Mouse (Mus musculus) midbrain, embryonic 15.5 days (tissue): ENCODE data around the gene Ngfr. TPM values are rescaled to one million over a fixed set of nuclear protein-coding genes. Genes with fewer than 3 reads are reported as not detected.
"Not testable (repeated sequence)": the region's sequence is repeated elsewhere in the genome, so short reads cannot be mapped to it uniquely, and the experiment has no call there.

Experiments
- ATAC-seq: fragments of 200-750 bp; cut with Nextera tagmentation; replicated peaks from 2 replicates; pipeline ENCODE4 v1.8.0; 2017; ENCODE audit warnings: moderate TSS enrichment
- H3K27ac ChIP-seq: fragments of 300-500 bp; sonication (generic); 2 replicates; pipeline ENCODE4 v1.5.1; 2015; ENCODE audit warnings: mild to moderate bottlenecking, inconsistent platforms
- H3K27me3 ChIP-seq: fragments of 300-500 bp; sonication (generic); replicated peaks from 2 replicates; pipeline ENCODE4 v1.6.1; 2015; ENCODE audit warnings: inconsistent platforms
- H3K36me3 ChIP-seq: fragments of 300-500 bp; sonication (generic); replicated peaks from 2 replicates; pipeline ENCODE4 v1.6.1; 2015; ENCODE audit warnings: inconsistent platforms
- H3K4me1 ChIP-seq: fragments of 300-500 bp; sonication (generic); 2 replicates; pipeline ENCODE4 v1.6.1; 2015; ENCODE audit warnings: inconsistent platforms
- H3K4me2 ChIP-seq: fragments of 300-500 bp; sonication (generic); 2 replicates; pipeline ENCODE4 v1.6.1; 2015; ENCODE audit warnings: inconsistent platforms, mild to moderate bottlenecking, moderate library complexity
- H3K4me3 ChIP-seq: fragments of 300-500 bp; sonication (generic); 2 replicates; pipeline ENCODE4 v1.5.1; 2015; ENCODE audit warnings: mild to moderate bottlenecking, inconsistent platforms
- H3K9ac ChIP-seq: fragments of 300-500 bp; sonication (generic); 2 replicates; pipeline ENCODE4 v1.6.1; 2015; ENCODE audit warnings: mild to moderate bottlenecking, inconsistent platforms
- H3K9me3 ChIP-seq: fragments of 300-500 bp; sonication (generic); 2 replicates; pipeline ENCODE4 v1.6.1; 2016; ENCODE audit warnings: inconsistent platforms
- WGBS: fragments of 180-500 bp; shearing (Covaris S2); methylation state at CpG from one replicate; pipeline ENCODE4 v1.1.7; 2015; ENCODE audit warnings: mixed read lengths; 5-methylcytosine and 5-hydroxymethylcytosine counted together
- polyA plus RNA-seq: library from polyadenylated mRNA; unstranded; fragments of >200 nt; fragmentation: Nextera tagmentation; extraction: Ambion mirVana; gene quantifications from 2 replicates; pipeline ENCODE4 v1.2.1, GENCODE M21; 2015

Ngfr gene
- polyA plus RNA-seq, 1 experiment from 2014 or later, result 14.0 TPM

- Histone ChIP-seq H3K27me3 (no peaks in the 10 kb centered on the region), H3K9me3 (no peaks in the 10 kb centered on the region), H3K4me3 (no peak overlapping the region), H3K9ac (no peak overlapping the region), H3K27ac (no peak overlapping the region), H3K4me2 (no peak overlapping the region), H3K36me3 (no peaks in the 10 kb centered on the region), H3K4me1 (peaks cover 18% of the 10 kb centered on the region)
- 93% methylated on average over 8 of the region's 8 CpGs for WGBS
- ATAC-seq, result no peak
Observed at GRCm38 (mm10) chr11:95614739-95615138, 27.2 kb upstream of the Ngfr start.

- no peak overlapping the region for H3K4me2 ChIP-seq
- 27% methylated on average over 4 of the region's 4 CpGs for WGBS
- H3K9me3 ChIP-seq, result no peaks in the 10 kb centered on the region
- peaks cover 15% of the 10 kb centered on the region for H3K4me1 ChIP-seq
- no peak for ATAC-seq
- H3K9ac ChIP-seq, result no peak overlapping the region
- no peaks in the 10 kb centered on the region for H3K27me3 ChIP-seq
- no peaks in the 10 kb centered on the region for H3K36me3 ChIP-seq
- no peak overlapping the region for H3K4me3 ChIP-seq
- no peak overlapping the region for H3K27ac ChIP-seq
Observed at GRCm38 (mm10) chr11:95611283-95611682, 23.7 kb upstream of the Ngfr start.

GRCm38 (mm10) chr11:95610391-95610902 is 22.9 kb upstream of the Ngfr start:
- H3K4me1 ChIP-seq, result peaks cover 15% of the 10 kb centered on the region

GRCm38 (mm10) chr11:95609924-95610323 is 22.4 kb upstream of the Ngfr start:
- no peaks in the 10 kb centered on the region for H3K36me3 ChIP-seq
- 50% methylated on average over 8 of the region's 8 CpGs for WGBS
- H3K4me1 ChIP-seq, result peaks cover 15% of the 10 kb centered on the region
- H3K9ac ChIP-seq, result no peak overlapping the region
- peak overlapping the region; percentile 25 for H3K4me3 ChIP-seq
- peak overlapping the region; percentile 50 for H3K4me2 ChIP-seq
- no peaks in the 10 kb centered on the region for H3K9me3 ChIP-seq
- no peaks in the 10 kb centered on the region for H3K27me3 ChIP-seq
- H3K27ac ChIP-seq, result no peak overlapping the region
- peak; percentile 27; the same call in 1 of the 2 replicates for ATAC-seq

More at GRCm38 (mm10) chr11:95610391-95610902, 22.9 kb upstream of the Ngfr start:
- H3K27me3 ChIP-seq, result no peaks in the 10 kb centered on the region
- H3K9me3 ChIP-seq, result no peaks in the 10 kb centered on the region
- H3K36me3 ChIP-seq, result no peaks in the 10 kb centered on the region
- peak overlapping the region; percentile 50 for H3K4me2 ChIP-seq
- H3K4me3 ChIP-seq, result peak overlapping the region; percentile 25
- 0 out of 2 replicates have a peak, but pooled peaks have one; percentile 60 for ATAC-seq
- H3K27ac ChIP-seq, result no peak overlapping the region
- no peak overlapping the region for H3K9ac ChIP-seq
- 16% methylated on average over 15 of the region's 15 CpGs for WGBS

- not testable (repeated sequence) for H3K27ac ChIP-seq, H3K27me3 ChIP-seq, H3K4me2 ChIP-seq, H3K36me3 ChIP-seq, H3K9ac ChIP-seq, H3K9me3 ChIP-seq, H3K4me3 ChIP-seq, ATAC-seq
- peaks cover 15% of the 10 kb centered on the region for H3K4me1 ChIP-seq
- 98% methylated on average over 4 of the region's 5 CpGs for WGBS
Observed at GRCm38 (mm10) chr11:95607286-95607685, 19.8 kb upstream of the Ngfr start.

GRCm38 (mm10) chr11:95598214-95599062 is 10.9 kb upstream of the Ngfr start:
- Histone ChIP-seq H3K9me3 (no peaks in the 10 kb centered on the region), H3K9ac (no peak overlapping the region), H3K4me3 (no peak overlapping the region), H3K27ac (no peak overlapping the region), H3K36me3 (no peaks in the 10 kb centered on the region), H3K27me3 (peaks cover 25% of the 10 kb centered on the region), H3K4me2 (no peak overlapping the region), H3K4me1 (peaks cover 19% of the 10 kb centered on the region)
- 31% methylated on average over 14 of the region's 14 CpGs for WGBS
- no peak for ATAC-seq

GRCm38 (mm10) chr11:95597741-95598140 is 10.2 kb upstream of the Ngfr start:
- H3K4me1 ChIP-seq, result peaks cover 19% of the 10 kb centered on the region
- peaks cover 28% of the 10 kb centered on the region for H3K27me3 ChIP-seq
- H3K4me3 ChIP-seq, result no peak overlapping the region
- no peak overlapping the region for H3K9ac ChIP-seq
- H3K9me3 ChIP-seq, result no peaks in the 10 kb centered on the region
- no peaks in the 10 kb centered on the region for H3K36me3 ChIP-seq
- WGBS, result 33% methylated on average over 13 of the region's 13 CpGs
- no peak overlapping the region for H3K27ac ChIP-seq
- H3K4me2 ChIP-seq, result no peak overlapping the region
- ATAC-seq, result no peak

GRCm38 (mm10) chr11:95596704-95597103 is 9.2 kb upstream of the Ngfr start:
- no peak for ATAC-seq
- H3K27ac ChIP-seq, result no peak overlapping the region
- H3K9me3 ChIP-seq, result no peaks in the 10 kb centered on the region
- H3K36me3 ChIP-seq, result no peaks in the 10 kb centered on the region
- H3K9ac ChIP-seq, result no peak overlapping the region
- peaks cover 36% of the 10 kb centered on the region for H3K27me3 ChIP-seq
- no peak overlapping the region for H3K4me3 ChIP-seq
- H3K4me1 ChIP-seq, result peaks cover 19% of the 10 kb centered on the region
- 33% methylated on average over 11 of the region's 11 CpGs for WGBS
- no peak overlapping the region for H3K4me2 ChIP-seq

- ATAC-seq, result no peak
- Histone ChIP-seq H3K9ac (no peak overlapping the region), H3K4me1 (peaks cover 19% of the 10 kb centered on the region), H3K36me3 (no peaks in the 10 kb centered on the region), H3K4me3 (no peak overlapping the region), H3K9me3 (no peaks in the 10 kb centered on the region), H3K4me2 (no peak overlapping the region), H3K27me3 (peaks cover 36% of the 10 kb centered on the region), H3K27ac (no peak overlapping the region)
- WGBS, result 35% methylated on average over 5 of the region's 5 CpGs
Observed at GRCm38 (mm10) chr11:95596150-95596515, 8.6 kb upstream of the Ngfr start.

- WGBS, result 19% methylated on average over 10 of the region's 10 CpGs
- no peaks in the 10 kb centered on the region for H3K36me3 ChIP-seq
- H3K4me2 ChIP-seq, result no peak overlapping the region
- ATAC-seq, result no peak
- H3K4me1 ChIP-seq, result peaks cover 19% of the 10 kb centered on the region
- H3K9me3 ChIP-seq, result no peaks in the 10 kb centered on the region
- H3K9ac ChIP-seq, result no peak overlapping the region
- no peak overlapping the region for H3K4me3 ChIP-seq
- H3K27me3 ChIP-seq, result peaks cover 36% of the 10 kb centered on the region
- H3K27ac ChIP-seq, result no peak overlapping the region
Observed at GRCm38 (mm10) chr11:95595438-95596149, 8.1 kb upstream of the Ngfr start.

GRCm38 (mm10) chr11:95594686-95595212 is 7.2 kb upstream of the Ngfr start:
- Histone ChIP-seq H3K9me3 (no peaks in the 10 kb centered on the region), H3K27me3 (peaks cover 36% of the 10 kb centered on the region), H3K4me3 (no peak overlapping the region), H3K4me1 (peaks cover 19% of the 10 kb centered on the region), H3K4me2 (no peak overlapping the region), H3K9ac (no peak overlapping the region), H3K36me3 (no peaks in the 10 kb centered on the region), H3K27ac (no peak overlapping the region)
- no peak for ATAC-seq
- WGBS, result 11% methylated on average over 13 of the region's 13 CpGs

GRCm38 (mm10) chr11:95593501-95593900 is 6.0 kb upstream of the Ngfr start:
- Histone ChIP-seq H3K36me3 (no peaks in the 10 kb centered on the region), H3K9me3 (no peaks in the 10 kb centered on the region), H3K4me1 (peaks cover 19% of the 10 kb centered on the region), H3K9ac (no peak overlapping the region), H3K27me3 (peaks cover 28% of the 10 kb centered on the region), H3K4me3 (no peak overlapping the region), H3K4me2 (no peak overlapping the region), H3K27ac (no peak overlapping the region)
- no peak for ATAC-seq
- WGBS, result 81% methylated on average over 5 of the region's 5 CpGs
